Mouse (Mus musculus) ES-E14 (cell line): ENCODE measurements at regions not wholly inside any gene's neighbourhood (a gene's known extent, or its start where the extent isn't known, plus 50 kb on each side); places are given as distances from the start of the nearest gene placed in this dataset.

Source experiments
- DNase-seq: peaks from one replicate; pipeline ENCODE4 v3.0.0-alpha.2; 2013; ENCODE audit warnings: low read depth, low spot score
- H3K27ac ChIP-seq: 2 replicates; pipeline ENCODE4 v1.5.1; 2012; ENCODE audit warnings: low read depth, mild to moderate bottlenecking, low read length, moderate library complexity, mixed read lengths; ENCODE audit not compliant: poor library complexity, insufficient read depth, severe bottlenecking
- H3K36me3 ChIP-seq: 2 replicates; pipeline ENCODE4 v1.6.1; 2012; ENCODE audit warnings: mild to moderate bottlenecking, low read length, moderate library complexity, mixed read lengths; ENCODE audit not compliant: control insufficient read depth, poor library complexity, insufficient read depth, severe bottlenecking
- H3K4me1 ChIP-seq, 2 experiments: fragments of 150-350 bp in 1 of 2; sonication (generic) in 1 of 2; 2 replicates each; pipeline ENCODE4 v1.6.1; 2012; ENCODE audit warnings: low read length in 2 of 2, mild to moderate bottlenecking in 1 of 2, mixed read lengths in 1 of 2; ENCODE audit not compliant: control insufficient read depth in 2 of 2, insufficient read depth in 2 of 2, poor library complexity in 1 of 2
- H3K4me3 ChIP-seq, 2 experiments: fragments of 150-350 bp in 1 of 2; sonication (generic) in 1 of 2; 2 replicates each; pipeline ENCODE4 v1.5.1; 2012; ENCODE audit warnings: low read length in 2 of 2, low read depth in 1 of 2, mild to moderate bottlenecking in 1 of 2, mixed read lengths in 1 of 2; ENCODE audit not compliant: insufficient read depth in 1 of 2, poor library complexity in 1 of 2, severe bottlenecking in 1 of 2
- H3K9ac ChIP-seq: 2 replicates; pipeline ENCODE4 v1.6.1; 2012; ENCODE audit warnings: low read depth, mild to moderate bottlenecking, low read length, mixed read lengths; ENCODE audit not compliant: poor library complexity, insufficient read depth, severe bottlenecking
- H3K9me3 ChIP-seq: fragments of 150-350 bp; sonication (generic); 2 replicates; pipeline ENCODE4 v1.6.1; 2012; ENCODE audit warnings: low read depth, mild to moderate bottlenecking, low read length; ENCODE audit not compliant: control insufficient read depth, insufficient read depth
- CHD2 ChIP-seq: IDR thresholded peaks from 2 replicates; pipeline ENCODE4 v1.6.1; 2014; ENCODE audit warnings: mild to moderate bottlenecking, low read depth, low read length, inconsistent platforms
- HCFC1 ChIP-seq: IDR thresholded peaks from 2 replicates; pipeline ENCODE4 v1.6.1; 2012; ENCODE audit warnings: low read length, inconsistent platforms, borderline replicate concordance; ENCODE audit not compliant: insufficient read depth
- MAFK ChIP-seq: IDR thresholded peaks from 2 replicates; pipeline ENCODE4 v1.6.1; 2014; ENCODE audit warnings: mild to moderate bottlenecking, low read depth, low read length, inconsistent platforms; ENCODE audit not compliant: insufficient read depth
- ZC3H11A ChIP-seq: IDR thresholded peaks from 2 replicates; pipeline ENCODE4 v1.6.1; 2012; ENCODE audit warnings: low read depth, mild to moderate bottlenecking, inconsistent platforms, low read length, borderline replicate concordance
- ZNF384 ChIP-seq: IDR thresholded peaks from 2 replicates; pipeline ENCODE4 v1.6.1; 2012; ENCODE audit warnings: low read depth, low read length, inconsistent platforms
- in situ Hi-C, 2 experiments: fragments of 600-800 bp; cut with MboI; formaldehyde crosslinking; loops; one replicate each; pipeline ENCODE4 v1.15.1; 2025; ENCODE audit warnings: low sequenced_read_pairs in 2 of 2, inconsistent platforms in 1 of 2; ENCODE audit not compliant: unreplicated experiment in 2 of 2

DNA sequence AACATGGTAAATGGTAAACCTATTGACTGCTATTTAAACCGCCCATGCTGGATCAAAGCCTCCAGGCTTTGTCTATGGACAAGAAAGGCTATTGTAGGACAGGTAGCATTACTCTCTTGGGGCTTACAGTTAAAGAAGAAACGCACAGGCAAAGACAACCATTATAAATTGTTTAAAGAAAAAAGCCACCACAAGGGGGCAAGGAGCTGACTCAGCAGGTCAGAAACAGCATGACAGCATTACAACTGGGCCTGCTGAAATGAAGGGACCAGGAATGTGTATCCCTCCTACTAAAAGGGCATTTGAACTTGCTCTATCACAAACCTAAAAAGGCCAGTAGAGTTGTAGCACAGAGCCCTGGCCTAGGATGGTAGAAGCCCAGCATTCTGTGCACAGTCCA is 314.3 kb downstream of the Adgrl2 start:
- no peaks in the 10 kb centered on the region for H3K9me3 ChIP-seq
- TF ChIP-seq ZNF384 (no peak), MAFK (peak; percentile 98), ZC3H11A (0 out of 2 replicates have a peak, but pooled peaks have one; percentile 8)
- no peaks in the 10 kb centered on the region for H3K36me3 ChIP-seq
- H3K27ac ChIP-seq = no peak overlapping the region
- in situ Hi-C loops = no loop called here
- H3K9ac ChIP-seq = no peak overlapping the region
- no peak overlapping the region for H3K4me3 ChIP-seq
- peaks cover 3 to 6% of the 10 kb centered on the region in 2 experiments; a peak in 2 of 4 replicates for H3K4me1 ChIP-seq
- no peak for DNase-seq

DNA sequence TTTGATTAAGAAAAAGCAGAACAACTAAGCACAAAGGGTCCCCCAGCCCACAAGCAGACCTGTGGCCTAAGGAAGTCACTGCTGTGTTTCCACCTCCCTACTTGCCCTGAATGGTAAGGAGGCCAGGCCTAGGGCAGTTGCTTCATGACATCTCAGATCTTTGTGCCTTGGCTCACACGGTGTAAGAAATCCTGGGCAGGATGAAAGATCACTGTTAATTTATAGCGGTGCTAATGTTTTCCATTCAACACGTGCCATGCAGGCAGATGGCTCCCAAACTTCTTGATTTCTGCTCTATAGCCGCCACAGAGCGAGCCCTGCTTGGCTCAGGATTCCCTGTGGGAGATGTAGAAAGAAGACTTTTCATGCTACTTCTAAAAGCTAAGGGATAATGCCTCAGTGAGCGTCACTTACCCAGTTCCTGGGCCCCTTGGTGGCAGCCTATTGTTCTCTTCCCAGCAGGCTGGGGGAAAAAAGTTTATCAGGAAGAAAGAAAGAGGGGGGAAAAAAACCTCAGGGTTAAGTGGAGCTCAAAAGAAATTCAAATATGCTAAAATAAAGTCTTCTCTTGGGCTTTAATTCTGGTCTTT is 327.4 kb downstream of the Adgrl2 start:
- in situ Hi-C loops = no loop called here

DNA sequence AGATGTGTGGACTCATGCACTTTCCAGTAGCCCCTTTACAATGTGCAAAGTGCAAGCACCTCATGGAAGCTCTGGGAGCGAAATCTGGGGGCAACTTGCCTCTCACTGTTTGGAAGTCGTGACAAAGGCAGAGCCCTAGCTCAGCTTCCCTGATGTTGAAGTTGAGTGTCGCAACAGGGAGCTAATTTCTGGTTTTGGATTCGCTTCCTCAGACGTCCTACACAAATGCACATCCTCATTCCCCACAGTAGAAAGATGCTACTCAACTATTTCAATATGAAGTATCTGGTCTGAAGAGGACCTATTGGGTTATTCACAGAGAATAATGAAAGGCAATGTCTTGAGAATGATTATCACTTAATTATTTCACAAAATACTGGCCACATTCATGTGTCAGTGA is 331.3 kb downstream of the Adgrl2 start:
- TF ChIP-seq CHD2 (no peak), ZNF384 (no peak), ZC3H11A (no peak), MAFK (no peak), HCFC1 (no peak)
- H3K27ac ChIP-seq = no peak overlapping the region
- H3K9me3 ChIP-seq = no peaks in the 10 kb centered on the region
- DNase-seq = no peak
- no peak overlapping the region for H3K9ac ChIP-seq
- H3K4me3 ChIP-seq = no peak overlapping the region
- in situ Hi-C loops = no loop called here
- H3K4me1 ChIP-seq = no peaks in the 10 kb centered on the region
- no peaks in the 10 kb centered on the region for H3K36me3 ChIP-seq

More for the DNA sequence above, 327.4 kb downstream of the Adgrl2 start:
- TF ChIP-seq HCFC1 = no peak
- Histone ChIP-seq H3K4me1 (no peaks in the 10 kb centered on the region), H3K9me3 (no peaks in the 10 kb centered on the region), H3K36me3 (no peaks in the 10 kb centered on the region), H3K9ac (no peak overlapping the region), H3K27ac (no peak overlapping the region), H3K4me3 (no peak overlapping the region)
- no peak for DNase-seq

DNA sequence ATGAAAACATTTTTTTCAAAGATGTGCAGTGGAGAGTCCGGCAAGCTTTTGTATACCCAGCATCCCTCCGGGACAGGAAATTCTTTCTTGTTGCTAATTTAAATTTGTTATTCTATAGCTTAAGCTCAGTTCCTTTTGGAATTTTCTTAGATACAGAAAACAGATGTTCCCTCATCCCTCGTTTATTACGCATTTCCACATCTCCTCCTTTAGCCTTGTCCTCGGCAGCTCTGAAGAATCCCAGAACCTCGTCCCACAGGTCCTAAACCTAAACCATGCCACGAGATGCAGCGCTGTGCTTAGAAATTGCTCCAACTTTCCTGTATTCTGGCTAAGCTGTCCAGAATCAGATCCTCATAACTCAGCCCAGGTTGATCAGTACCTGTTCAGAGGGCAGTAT is 332.0 kb downstream of the Adgrl2 start:
- Histone ChIP-seq H3K4me3 (no peak overlapping the region), H3K27ac (no peak overlapping the region), H3K9ac (no peak overlapping the region), H3K4me1 (no peaks in the 10 kb centered on the region), H3K9me3 (no peaks in the 10 kb centered on the region), H3K36me3 (no peaks in the 10 kb centered on the region)
- in situ Hi-C loops = no loop called here
- TF ChIP-seq ZNF384 = no peak
- TF ChIP-seq ZC3H11A = no peak
- no peak for TF ChIP-seq HCFC1
- no peak for TF ChIP-seq CHD2
- no peak for TF ChIP-seq MAFK
- no peak for DNase-seq

DNA sequence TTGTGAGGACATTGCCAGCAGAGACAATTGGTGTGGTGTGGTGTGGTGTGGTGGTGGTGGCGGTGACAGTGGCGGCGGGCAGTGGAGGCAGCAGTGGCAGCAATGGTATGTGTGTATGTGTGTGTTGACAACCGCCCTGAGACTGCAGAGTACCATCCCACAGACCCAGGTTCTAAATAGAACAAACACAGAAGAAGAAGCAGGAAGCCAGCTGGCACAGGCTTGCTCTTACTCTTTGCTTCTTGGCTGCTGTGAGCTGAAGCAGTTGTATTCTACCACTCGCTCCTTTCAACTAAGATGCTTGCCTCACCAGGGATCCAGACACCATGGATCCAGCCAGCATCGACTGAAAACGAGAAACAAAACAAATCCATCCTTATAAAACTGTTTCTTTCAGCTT is 334.2 kb downstream of the Adgrl2 start:
- Histone ChIP-seq H3K36me3 (no peaks in the 10 kb centered on the region), H3K4me1 (no peaks in the 10 kb centered on the region), H3K9me3 (no peaks in the 10 kb centered on the region), H3K27ac (no peak overlapping the region), H3K4me3 (no peak overlapping the region), H3K9ac (no peak overlapping the region)
- TF ChIP-seq ZC3H11A = no peak
- TF ChIP-seq ZNF384 = no peak
- no peak for TF ChIP-seq HCFC1
- no peak for TF ChIP-seq CHD2
- no peak for TF ChIP-seq MAFK
- no peak for DNase-seq
- in situ Hi-C loops = no loop called here
